Mouse (Mus musculus) intestine, embryonic 14.5 days (tissue): ENCODE measurements at regions not wholly inside any gene's neighbourhood (a gene's known extent, or its start where the extent isn't known, plus 50 kb on each side); places are given as distances from the start of the nearest gene placed in this dataset.

Source experiments
- ATAC-seq: fragments of 200-750 bp; cut with Nextera tagmentation; replicated peaks from 2 replicates; pipeline ENCODE4 v1.8.0; 2017; ENCODE audit warnings: low read depth, moderate number of reproducible peaks, moderate TSS enrichment, moderate library complexity; ENCODE audit not compliant: low FRiP score, low TSS enrichment
- DNase-seq: peaks from one replicate; pipeline ENCODE4 v3.0.0-alpha.2; 2018; ENCODE audit warnings: low spot score
- H3K27ac ChIP-seq: fragments of 300-500 bp; sonication (generic); 2 replicates; pipeline ENCODE4 v1.5.1; 2014; ENCODE audit warnings: low read depth, mild to moderate bottlenecking, control low read depth
- H3K27me3 ChIP-seq: fragments of 300-500 bp; sonication (generic); replicated peaks from 2 replicates; pipeline ENCODE4 v1.6.1; 2014; ENCODE audit warnings: low read length, control low read depth; ENCODE audit not compliant: control insufficient read depth, insufficient read depth
- H3K36me3 ChIP-seq: fragments of 300-500 bp; sonication (generic); 2 replicates; pipeline ENCODE4 v1.6.1; 2014; ENCODE audit warnings: low read length, control low read depth; ENCODE audit not compliant: control insufficient read depth, insufficient read depth
- H3K4me1 ChIP-seq: fragments of 300-500 bp; sonication (generic); replicated peaks from 2 replicates; pipeline ENCODE4 v1.6.1; 2014; ENCODE audit warnings: low read length, control low read depth, mixed read lengths; ENCODE audit not compliant: control insufficient read depth, insufficient read depth
- H3K4me2 ChIP-seq: fragments of 300-500 bp; sonication (generic); 2 replicates; pipeline ENCODE4 v1.6.1; 2014; ENCODE audit warnings: low read length
- H3K4me3 ChIP-seq: fragments of 300-500 bp; sonication (generic); 2 replicates; pipeline ENCODE4 v1.5.1; 2014; ENCODE audit warnings: low read depth, low read length, control low read depth, mixed read lengths
- H3K9ac ChIP-seq: fragments of 300-500 bp; sonication (generic); 2 replicates; pipeline ENCODE4 v1.6.1; 2014; ENCODE audit warnings: mild to moderate bottlenecking, low read length
- H3K9me3 ChIP-seq: fragments of 300-500 bp; sonication (generic); 2 replicates; pipeline ENCODE4 v1.6.1; 2016; ENCODE audit warnings: low read length, control low read depth; ENCODE audit not compliant: control insufficient read depth
- WGBS: fragments of 180-500 bp; shearing (Covaris S2); extraction: QIAGEN DNeasy Blood & Tissue Kit; methylation state at CpG from one replicate; pipeline ENCODE4 v1.1.7; 2014; 5-methylcytosine and 5-hydroxymethylcytosine counted together

- Histone ChIP-seq H3K27ac (no peak overlapping the region), H3K9me3 (no peaks in the 10 kb centered on the region)
- no peak for DNase-seq
These were observed 115.3 kb downstream of the Rgs21 start for GRCm38 (mm10) chr1:144452141-144452540.

GRCm38 (mm10) chr1:144451731-144452130 lies 115.7 kb downstream of the Rgs21 start:
- H3K9me3 ChIP-seq: no peaks in the 10 kb centered on the region
- DNase-seq: no peak
- no peak overlapping the region for H3K4me2 ChIP-seq
- 66% methylated on average over 1 of the region's 1 CpGs for WGBS
- no peak overlapping the region for H3K9ac ChIP-seq
- no peaks in the 10 kb centered on the region for H3K4me1 ChIP-seq
- ATAC-seq: no peak
- no peak overlapping the region for H3K27ac ChIP-seq
- no peak overlapping the region for H3K4me3 ChIP-seq
- H3K36me3 ChIP-seq: no peaks in the 10 kb centered on the region
- no peaks in the 10 kb centered on the region for H3K27me3 ChIP-seq

More at GRCm38 (mm10) chr1:144452141-144452540, 115.3 kb downstream of the Rgs21 start:
- no peak for ATAC-seq
- Histone ChIP-seq H3K36me3 (no peaks in the 10 kb centered on the region), H3K9ac (no peak overlapping the region), H3K4me3 (no peak overlapping the region), H3K4me2 (no peak overlapping the region), H3K4me1 (no peaks in the 10 kb centered on the region), H3K27me3 (no peaks in the 10 kb centered on the region)
- 64% methylated on average over 1 of the region's 1 CpGs for WGBS

- Histone ChIP-seq H3K4me1 (no peaks in the 10 kb centered on the region), H3K4me2 (no peak overlapping the region), H3K36me3 (no peaks in the 10 kb centered on the region), H3K27ac (no peak overlapping the region), H3K9ac (no peak overlapping the region), H3K4me3 (no peak overlapping the region), H3K9me3 (no peaks in the 10 kb centered on the region), H3K27me3 (no peaks in the 10 kb centered on the region)
- no peak for ATAC-seq
- 79% methylated on average over 2 of the region's 2 CpGs for whole genome bisulfite sequencing
- no peak for DNase-seq
These were observed 130.8 kb downstream of the Rgs21 start for GRCm38 (mm10) chr1:144436617-144437016.

- no peaks in the 10 kb centered on the region for H3K4me1 ChIP-seq
- no peaks in the 10 kb centered on the region for H3K36me3 ChIP-seq
- no peak for DNase-seq
- H3K9me3 ChIP-seq: no peaks in the 10 kb centered on the region
- no peak overlapping the region for H3K9ac ChIP-seq
- WGBS: 92% methylated on average over 2 of the region's 2 CpGs
- no peaks in the 10 kb centered on the region for H3K27me3 ChIP-seq
- no peak for ATAC-seq
- H3K27ac ChIP-seq: no peak overlapping the region
- no peak overlapping the region for H3K4me2 ChIP-seq
- no peak overlapping the region for H3K4me3 ChIP-seq
These were observed 134.7 kb downstream of the Rgs21 start for GRCm38 (mm10) chr1:144432816-144433215.

- H3K9ac ChIP-seq: no peak overlapping the region
- no peaks in the 10 kb centered on the region for H3K4me1 ChIP-seq
- 86% methylated on average over 5 of the region's 5 CpGs for WGBS
- DNase-seq (no peak), ATAC-seq (no peak)
- H3K27me3 ChIP-seq: no peaks in the 10 kb centered on the region
- H3K36me3 ChIP-seq: no peaks in the 10 kb centered on the region
- no peaks in the 10 kb centered on the region for H3K9me3 ChIP-seq
- no peak overlapping the region for H3K27ac ChIP-seq
- no peak overlapping the region for H3K4me3 ChIP-seq
- no peak overlapping the region for H3K4me2 ChIP-seq
These were observed 135.8 kb downstream of the Rgs21 start for GRCm38 (mm10) chr1:144431535-144432276.

- H3K27ac ChIP-seq: no peak overlapping the region
- H3K4me1 ChIP-seq: no peaks in the 10 kb centered on the region
- no peaks in the 10 kb centered on the region for H3K9me3 ChIP-seq
- no peak for ATAC-seq
- 82% methylated on average over 2 of the region's 2 CpGs for WGBS
- no peak for DNase-seq
- no peak overlapping the region for H3K4me3 ChIP-seq
- no peak overlapping the region for H3K9ac ChIP-seq
- H3K4me2 ChIP-seq: no peak overlapping the region
- no peaks in the 10 kb centered on the region for H3K36me3 ChIP-seq
- no peaks in the 10 kb centered on the region for H3K27me3 ChIP-seq
These were observed 146.1 kb downstream of the Rgs21 start for GRCm38 (mm10) chr1:144421374-144421773.

GRCm38 (mm10) chr1:144406387-144407383 lies 157.6 kb upstream of the Rgs1 start:
- DNase-seq (peak; percentile 91), ATAC-seq (0 out of 2 replicates have a peak, but pooled peaks have one; percentile 70)
- Histone ChIP-seq H3K9me3 (no peaks in the 10 kb centered on the region), H3K4me1 (no peaks in the 10 kb centered on the region), H3K27me3 (no peaks in the 10 kb centered on the region), H3K36me3 (no peaks in the 10 kb centered on the region), H3K27ac (no peak overlapping the region), H3K4me3 (no peak overlapping the region), H3K9ac (no peak overlapping the region), H3K4me2 (no peak overlapping the region)
- WGBS: 36% methylated on average over 15 of the region's 15 CpGs

- DNase-seq (no peak), ATAC-seq (no peak)
- Histone ChIP-seq H3K27me3 (no peaks in the 10 kb centered on the region), H3K4me2 (no peak overlapping the region), H3K4me3 (no peak overlapping the region), H3K9ac (no peak overlapping the region), H3K9me3 (no peaks in the 10 kb centered on the region), H3K27ac (no peak overlapping the region), H3K4me1 (no peaks in the 10 kb centered on the region), H3K36me3 (no peaks in the 10 kb centered on the region)
These were observed 156.7 kb upstream of the Rgs1 start for GRCm38 (mm10) chr1:144405724-144406123.
